Mouse (Mus musculus) G1E (cell line): ENCODE results near the gene Mbd4.

Experiments
- CTCF ChIP-seq: IDR thresholded peaks from 2 replicates; pipeline ENCODE4 v1.5.1; 2012; ENCODE audit warnings: low read depth, low read length, inconsistent platforms, mixed read lengths
- GATA1 ChIP-seq: IDR thresholded peaks from 2 replicates; pipeline ENCODE4 v1.6.1; 2012; ENCODE audit warnings: borderline replicate concordance, low read length, inconsistent platforms, mixed read lengths
- GATA2 ChIP-seq: IDR thresholded peaks from 2 replicates; pipeline ENCODE4 v1.6.1; 2012; ENCODE audit warnings: low read depth, low read length, inconsistent platforms, borderline replicate concordance
- POLR2AphosphoS5 ChIP-seq: IDR thresholded peaks from 2 replicates; pipeline ENCODE4 v1.6.1; 2012; ENCODE audit warnings: low read depth, low read length, inconsistent platforms; ENCODE audit not compliant: insufficient replicate concordance
- TAL1 ChIP-seq: conservative IDR thresholded peaks from 2 replicates; pipeline ENCODE4 v1.6.1; 2012; ENCODE audit warnings: low read depth, low read length, inconsistent platforms, mixed read lengths

DNA sequence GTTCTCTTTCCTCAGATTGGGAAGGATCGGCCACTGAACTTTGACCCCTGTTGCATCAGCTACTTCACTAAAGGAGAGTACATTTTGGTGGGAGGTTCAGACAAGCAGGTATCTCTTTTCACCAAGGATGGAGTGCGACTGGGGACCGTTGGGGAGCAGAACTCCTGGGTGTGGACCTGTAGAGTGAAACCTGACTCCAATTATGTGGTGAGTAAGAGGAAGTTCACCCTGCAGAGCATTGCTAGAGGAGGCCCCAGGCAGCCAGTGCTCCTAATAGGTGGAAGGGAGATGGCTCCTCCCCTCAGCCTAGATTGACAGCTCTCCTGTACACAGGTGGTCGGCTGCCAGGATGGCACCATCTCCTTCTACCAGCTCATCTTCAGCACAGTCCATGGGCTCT is 33.7 kb upstream of the Mbd4 start:
- no peak for TF ChIP-seq CTCF
- no peak for TF ChIP-seq TAL1
- no peak for TF ChIP-seq GATA1
- no peak for TF ChIP-seq POLR2AphosphoS5
- no peak for TF ChIP-seq GATA2
